Mouse (Mus musculus) hindbrain, embryonic 12.5 days (tissue): ENCODE measurements around the gene Tbx3. TPM values are rescaled to one million over a fixed set of nuclear protein-coding genes. Genes with fewer than 3 reads are reported as not detected.

ENCODE experiments used
- polyA plus RNA-seq: library from polyadenylated mRNA; unstranded; fragments of >200 nt; fragmentation: Nextera tagmentation; extraction: Ambion mirVana; gene quantifications from 2 replicates; pipeline ENCODE4 v1.2.1, GENCODE M21; 2016

The Tbx3 gene
- polyA plus RNA-seq, 1 experiment from 2014 or later: 8.9 TPM

Other genes starting within 250 kb of the Tbx3 start
- gene Tbx5, start 162.0 kb downstream of the Tbx3 start, polyA plus RNA-seq: 0.09 and 0.13 TPM in 2 replicates